Mouse (Mus musculus): ENCODE results near the gene Cep295nl.
A peak's percentile ranks its signal among the peaks of the same experiment; 100 is the strongest.

Cep295nl gene

DNA sequence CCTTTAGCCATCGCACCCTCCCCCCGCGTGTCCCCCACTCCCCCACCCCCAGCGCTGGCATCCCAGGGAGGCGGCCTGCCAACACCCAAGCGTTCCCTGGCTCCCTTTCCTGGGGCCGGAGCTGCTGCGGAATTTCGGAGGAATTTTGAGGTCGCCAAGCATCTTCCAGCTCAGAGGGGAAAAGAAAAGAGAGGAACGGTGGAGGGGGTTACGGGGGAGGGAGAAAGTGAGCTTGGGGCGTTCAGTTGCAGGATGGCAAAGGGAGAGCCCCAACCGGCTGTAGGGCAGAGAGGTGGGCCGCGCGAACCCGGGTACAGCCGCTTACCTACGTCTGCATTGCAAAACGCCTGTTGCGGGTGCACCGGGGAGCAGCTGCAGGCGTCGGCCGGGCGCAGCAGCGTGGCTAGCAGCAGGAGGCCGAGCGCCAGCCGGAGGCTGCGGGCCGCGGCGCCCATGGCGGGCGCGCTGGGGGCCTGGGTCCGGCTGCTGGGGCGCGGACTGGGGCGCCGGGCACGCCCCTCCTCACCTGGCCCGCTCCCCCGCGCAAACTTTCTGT, 12.4 kb upstream of the Cep295nl start:
- peak; percentile 40 for DNase-seq

DNA sequence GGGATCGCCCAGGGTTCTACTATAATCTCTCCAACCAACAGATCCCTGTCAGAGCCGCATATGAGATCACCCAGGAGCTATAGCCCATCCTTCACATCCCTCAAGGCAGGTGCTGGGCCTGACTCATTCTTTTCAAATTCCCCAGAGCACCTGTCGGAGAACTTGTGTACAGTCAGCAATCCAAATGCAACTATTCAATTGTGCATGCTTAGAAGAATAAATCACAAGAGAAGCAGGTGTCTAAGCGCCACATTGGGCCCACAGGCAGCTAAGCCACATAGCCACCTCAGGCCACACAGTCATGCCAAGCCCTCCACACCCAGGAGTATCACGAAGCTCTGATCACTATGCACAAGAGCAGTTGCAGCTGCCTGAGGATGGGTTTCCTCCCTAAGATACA, 7.2 kb upstream of the Cep295nl start:
- no peak for DNase-seq

DNA sequence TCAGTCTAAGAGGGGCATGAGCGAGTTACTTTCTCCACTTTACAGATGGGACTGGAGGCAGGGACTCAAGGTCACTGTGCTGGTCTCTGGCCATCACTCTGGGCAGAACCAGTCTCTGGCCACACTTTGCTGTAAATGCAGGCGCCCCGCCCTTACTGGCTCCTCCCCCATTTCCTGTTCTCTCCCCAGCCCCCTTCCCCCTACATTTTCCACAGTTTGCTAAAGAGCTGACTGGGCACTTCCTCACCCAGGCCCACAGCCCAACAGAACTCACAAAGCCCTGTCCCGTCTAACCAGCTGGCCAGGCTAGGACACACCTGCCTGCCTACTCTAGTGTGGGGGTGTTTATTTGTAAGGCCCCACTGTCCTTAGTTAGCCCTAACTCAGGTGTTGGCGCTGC, 6.6 kb upstream of the Cep295nl start:
- peak; percentile 78 for DNase-seq

DNA sequence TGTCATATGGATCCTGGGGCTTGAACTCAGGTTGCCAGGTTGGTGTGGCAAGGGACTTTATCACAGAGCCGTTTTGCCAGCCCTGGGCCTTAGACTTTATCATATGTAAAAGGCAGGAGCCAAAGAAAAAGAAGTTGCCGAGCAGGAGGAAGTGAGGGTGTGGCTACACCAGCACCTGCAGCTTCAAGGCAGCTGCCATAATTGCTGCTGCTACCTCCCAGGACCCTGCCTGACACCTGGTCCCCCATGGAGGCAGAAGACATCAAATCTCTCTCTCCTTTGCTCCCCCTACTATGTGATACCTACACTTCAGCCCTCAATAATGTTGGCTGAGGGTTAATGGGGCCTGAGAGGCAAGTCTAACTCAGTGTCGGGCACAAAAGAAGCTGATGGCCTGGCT, 6.1 kb upstream of the Cep295nl start:
- no peak for DNase-seq

DNA sequence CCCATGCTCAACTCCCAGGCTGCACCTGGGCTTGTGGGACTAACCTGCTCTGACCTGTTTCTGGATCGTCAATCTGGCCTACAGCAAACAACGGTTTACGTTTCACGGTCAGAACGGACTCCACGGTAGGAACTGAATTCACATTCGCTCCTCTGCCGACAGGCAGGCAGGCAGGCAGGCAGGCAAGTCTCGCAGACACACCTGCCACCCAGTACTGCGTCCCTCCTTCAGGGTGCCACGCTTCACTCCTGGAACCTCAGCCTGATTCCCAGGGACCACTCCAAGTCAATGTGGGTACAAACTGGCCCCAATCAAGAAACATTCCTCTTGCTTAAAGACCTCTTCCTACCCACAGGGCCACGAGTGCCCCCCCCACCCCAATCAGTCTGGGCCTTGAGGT, 5.6 kb upstream of the Cep295nl start:
- no peak for DNase-seq

DNA sequence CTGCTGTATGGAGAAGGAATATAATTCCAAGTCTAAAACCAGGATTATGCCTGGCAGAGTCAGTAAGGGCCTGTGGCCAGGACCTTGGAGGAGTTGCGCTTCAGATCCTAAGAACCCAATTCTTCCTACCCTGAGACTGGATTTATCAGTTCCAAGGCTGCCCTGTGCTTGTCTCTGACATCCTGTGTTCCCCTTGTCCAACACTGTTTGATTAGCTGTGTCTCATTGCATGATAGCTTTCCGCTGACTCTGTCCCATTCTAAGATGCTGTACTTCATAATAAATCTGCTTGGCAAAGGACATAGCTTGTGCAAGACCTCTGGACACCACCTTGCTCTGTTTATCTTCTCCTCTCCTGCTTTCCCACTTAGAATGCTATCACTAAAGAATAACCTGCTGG, 5.1 kb upstream of the Cep295nl start:
- no peak for DNase-seq

DNA sequence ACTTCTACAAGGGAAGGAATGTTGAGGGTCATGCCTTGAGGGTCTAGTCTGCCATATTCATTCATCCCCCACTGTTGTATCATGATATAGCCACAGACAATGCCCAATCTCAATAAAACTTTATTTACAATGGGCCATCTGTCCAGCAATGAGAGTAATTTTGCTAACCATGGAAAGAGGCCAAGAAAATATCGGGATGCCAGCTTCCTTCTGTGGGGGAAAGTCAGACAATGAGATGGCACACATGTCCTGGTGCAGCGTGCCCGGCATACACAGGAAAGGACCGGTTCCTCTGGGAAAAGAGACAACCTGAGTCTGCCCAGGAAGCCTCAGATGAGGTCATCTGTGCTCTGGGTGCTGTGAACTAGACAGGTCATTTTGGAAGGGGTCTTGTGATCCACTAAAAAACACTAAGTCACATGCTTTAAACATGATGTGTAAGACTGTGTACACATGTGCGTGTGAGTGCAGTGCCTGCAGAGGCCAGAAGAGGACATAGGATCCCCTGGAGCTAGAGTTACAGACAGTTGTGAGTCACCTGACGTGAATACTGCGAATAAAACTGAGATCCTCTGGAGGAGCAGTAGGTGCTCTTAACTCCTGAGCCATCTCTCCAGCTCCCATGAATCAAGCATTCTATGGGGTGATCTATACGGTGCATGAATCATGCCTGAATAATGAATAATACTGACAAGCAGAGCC, 4.2 kb upstream of the Cep295nl start:
- no peak for DNase-seq

DNA sequence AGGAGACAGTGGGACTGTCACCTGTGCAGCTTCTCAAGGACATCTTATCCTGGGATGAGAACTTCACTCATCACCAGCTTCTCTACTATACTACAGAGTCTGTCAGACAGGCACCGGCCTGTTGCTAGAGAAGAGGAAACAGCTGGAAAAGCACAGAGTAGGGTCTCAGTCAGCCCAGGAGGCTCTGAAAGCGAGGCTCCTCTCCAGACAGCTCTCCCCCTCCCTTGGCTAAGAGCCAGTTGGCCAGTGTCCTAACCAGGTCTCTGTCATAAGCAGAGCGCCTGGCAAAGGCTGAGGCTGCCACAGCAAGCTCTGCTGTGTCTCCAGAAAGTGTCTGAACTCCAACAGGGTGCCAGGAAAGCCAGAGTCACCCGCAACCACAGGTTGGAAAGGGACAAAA, 3.4 kb upstream of the Cep295nl start:
- peak; percentile 50 for DNase-seq

DNA sequence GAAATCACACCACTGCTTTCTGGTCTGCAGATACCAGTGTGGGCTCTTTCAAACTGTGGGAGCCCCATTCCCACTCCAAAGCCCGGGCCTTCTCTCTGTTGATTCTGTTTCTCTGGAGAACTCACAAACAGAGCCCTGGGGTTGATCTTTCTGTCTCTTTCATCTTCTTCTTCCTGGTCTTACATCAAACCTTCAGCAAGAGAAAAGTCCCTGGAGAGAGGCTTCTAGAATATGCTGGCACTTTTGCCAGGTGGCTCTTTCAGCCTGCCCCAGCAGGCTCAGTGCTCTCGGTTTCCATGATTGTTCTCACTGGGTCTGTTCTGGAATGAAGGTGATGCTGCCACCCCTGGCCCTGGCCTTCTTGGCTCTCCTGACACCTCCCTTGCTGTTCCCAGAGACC, 1.3 kb upstream of the Cep295nl start:
- no peak for DNase-seq

DNA sequence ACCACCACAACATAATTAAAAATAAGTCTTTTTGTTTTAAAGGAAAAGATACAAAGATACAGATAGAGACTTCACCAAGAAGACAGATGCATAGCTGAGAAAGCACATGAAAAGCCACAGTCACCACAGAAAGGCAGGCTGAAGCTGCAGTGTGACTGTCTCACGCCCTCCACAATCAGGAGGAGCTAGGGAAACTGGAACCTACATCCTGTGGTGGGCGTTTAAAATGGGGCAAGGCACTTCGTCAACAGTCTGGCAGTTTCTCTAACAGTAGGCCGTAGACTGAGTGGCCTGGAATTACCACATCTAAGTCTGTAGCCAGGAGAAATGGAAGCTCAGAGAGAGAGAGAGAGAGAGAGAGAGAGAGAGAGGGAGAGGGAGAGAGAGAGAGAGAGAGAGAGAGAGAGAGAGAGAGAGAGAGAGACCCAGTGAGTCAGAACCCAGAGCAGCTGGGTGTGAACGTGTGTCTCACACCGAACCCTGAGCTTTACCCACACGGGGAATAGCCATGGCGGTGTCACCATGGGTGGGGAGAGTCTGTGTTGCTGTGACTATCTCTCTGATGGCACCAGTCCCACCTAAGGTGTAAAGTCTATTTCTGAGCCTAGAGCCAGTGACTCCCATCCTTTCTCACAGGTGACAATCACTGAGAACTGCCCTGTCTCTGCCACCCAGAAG, 4.7 kb downstream of the Cep295nl start:
- no peak for DNase-seq

DNA sequence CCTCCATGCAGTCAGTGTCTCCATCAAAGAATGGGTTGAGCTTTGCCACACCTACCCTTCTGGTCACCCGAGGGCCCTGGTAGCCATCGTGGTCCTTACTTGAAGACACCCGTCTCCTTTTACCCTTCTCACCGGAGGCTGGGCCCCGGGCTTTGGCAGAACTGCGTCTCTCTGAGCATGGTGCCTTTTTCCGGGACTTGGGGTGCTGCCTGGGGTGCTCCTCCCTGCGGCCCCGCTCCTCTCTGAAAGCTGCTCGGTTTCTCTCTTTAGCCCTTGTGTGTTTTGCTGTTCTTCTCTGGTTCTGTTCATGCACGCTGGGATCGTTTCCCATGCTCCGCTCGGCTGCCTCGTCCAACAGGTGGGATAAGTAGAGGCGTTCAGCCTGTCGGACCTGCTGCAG, 8.9 kb downstream of the Cep295nl start:
- DNase-seq: no peak

DNA sequence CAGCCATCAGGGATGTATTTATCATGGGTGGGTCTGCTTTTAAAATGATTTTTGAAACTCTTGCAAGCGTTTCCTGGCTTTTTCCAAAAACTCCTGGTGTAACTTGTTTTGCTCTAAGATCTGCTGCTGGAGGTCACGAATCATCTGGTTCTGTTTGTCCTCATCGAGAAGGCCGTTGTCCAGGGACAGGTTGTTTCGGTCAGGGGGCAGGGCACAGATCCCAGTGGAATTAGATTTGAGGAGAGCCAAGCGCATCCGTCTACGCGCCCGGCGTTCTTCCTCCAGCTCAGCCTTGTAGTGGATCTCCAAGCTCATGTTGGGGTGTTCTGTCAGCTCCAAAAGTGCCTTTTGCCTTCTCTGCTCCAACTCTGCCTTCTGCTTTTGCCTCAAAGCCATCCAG, 9.9 kb downstream of the Cep295nl start:
- DNase-seq: peak; percentile 35

DNA sequence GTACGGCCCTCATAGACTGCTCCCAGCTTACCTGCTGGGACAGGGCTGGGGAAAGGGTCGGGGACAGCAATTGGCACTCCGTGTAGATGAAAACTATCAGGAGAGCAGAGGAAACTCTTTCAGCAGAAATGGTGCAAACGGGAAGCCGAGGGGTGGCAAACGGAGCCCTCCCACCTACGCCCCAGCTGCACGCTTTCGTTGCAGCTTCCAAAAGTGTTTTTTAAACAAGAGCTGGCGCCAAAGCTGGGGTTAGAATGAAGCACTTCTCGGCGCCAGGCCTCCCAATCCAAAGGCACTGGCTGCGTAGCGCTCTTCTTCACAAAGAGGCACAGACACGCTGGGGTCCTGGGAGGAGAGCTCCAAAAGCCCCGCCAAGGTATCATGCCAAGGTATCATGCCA, 11.5 kb downstream of the Cep295nl start:
- no peak for DNase-seq

DNA sequence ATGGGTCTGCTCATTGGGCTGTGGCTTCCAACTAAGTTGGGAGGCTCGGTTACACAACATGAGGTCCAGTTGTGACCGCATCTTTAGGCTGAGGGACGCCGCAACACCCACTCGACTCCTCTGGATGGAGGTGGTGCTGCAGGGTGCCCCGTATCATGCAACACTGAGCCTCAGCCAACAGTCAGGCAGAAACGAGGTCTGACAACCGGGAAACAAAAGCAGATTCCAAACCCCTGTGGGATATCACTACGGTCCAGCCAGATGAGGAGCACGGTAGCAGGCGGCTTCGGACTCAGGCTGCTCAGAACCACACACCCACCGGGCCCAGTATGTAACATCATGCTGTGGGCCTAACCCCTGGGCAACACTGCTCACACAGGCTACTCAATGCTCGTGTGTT, 11.9 kb downstream of the Cep295nl start:
- no peak for DNase-seq

DNA sequence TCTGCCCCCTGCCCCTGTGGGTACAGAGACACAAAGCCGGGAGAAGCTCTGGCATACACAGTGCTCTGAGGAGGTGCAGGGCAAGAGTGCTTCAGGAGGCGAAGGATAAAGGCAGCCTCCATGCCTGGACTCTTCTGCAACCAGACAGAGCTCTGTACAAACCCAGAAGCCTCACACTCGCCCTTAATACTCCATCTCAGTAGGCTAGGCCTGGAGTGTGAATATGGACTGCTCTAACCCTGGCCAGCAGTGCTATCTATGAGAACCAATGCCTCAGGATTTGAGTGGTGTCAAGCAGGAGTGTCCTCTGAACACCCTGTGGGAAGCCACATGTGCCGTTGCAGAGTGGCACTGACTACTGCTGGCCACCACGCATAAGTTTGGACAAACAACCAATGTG, 13.4 kb downstream of the Cep295nl start:
- DNase-seq: no peak

DNA sequence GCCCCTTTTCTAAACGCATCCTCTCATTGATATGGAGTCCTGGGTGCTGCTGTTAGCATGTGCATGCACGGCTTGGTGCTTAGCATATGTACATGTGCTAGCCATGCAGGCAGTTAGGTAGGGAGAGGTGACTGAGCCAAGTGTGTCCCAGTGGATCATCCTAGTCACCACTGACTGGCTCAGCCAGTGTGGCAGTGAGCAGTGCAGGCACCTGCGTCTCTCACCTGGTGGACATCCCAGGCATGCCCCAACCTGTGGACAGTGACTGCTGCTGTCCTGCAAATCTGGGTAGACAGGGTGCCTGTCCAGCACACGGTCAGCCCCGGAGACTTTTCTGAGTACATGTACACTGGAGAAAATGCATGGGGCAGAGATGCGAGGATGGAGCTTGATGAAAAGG, 13.8 kb downstream of the Cep295nl start:
- no peak for DNase-seq

DNA sequence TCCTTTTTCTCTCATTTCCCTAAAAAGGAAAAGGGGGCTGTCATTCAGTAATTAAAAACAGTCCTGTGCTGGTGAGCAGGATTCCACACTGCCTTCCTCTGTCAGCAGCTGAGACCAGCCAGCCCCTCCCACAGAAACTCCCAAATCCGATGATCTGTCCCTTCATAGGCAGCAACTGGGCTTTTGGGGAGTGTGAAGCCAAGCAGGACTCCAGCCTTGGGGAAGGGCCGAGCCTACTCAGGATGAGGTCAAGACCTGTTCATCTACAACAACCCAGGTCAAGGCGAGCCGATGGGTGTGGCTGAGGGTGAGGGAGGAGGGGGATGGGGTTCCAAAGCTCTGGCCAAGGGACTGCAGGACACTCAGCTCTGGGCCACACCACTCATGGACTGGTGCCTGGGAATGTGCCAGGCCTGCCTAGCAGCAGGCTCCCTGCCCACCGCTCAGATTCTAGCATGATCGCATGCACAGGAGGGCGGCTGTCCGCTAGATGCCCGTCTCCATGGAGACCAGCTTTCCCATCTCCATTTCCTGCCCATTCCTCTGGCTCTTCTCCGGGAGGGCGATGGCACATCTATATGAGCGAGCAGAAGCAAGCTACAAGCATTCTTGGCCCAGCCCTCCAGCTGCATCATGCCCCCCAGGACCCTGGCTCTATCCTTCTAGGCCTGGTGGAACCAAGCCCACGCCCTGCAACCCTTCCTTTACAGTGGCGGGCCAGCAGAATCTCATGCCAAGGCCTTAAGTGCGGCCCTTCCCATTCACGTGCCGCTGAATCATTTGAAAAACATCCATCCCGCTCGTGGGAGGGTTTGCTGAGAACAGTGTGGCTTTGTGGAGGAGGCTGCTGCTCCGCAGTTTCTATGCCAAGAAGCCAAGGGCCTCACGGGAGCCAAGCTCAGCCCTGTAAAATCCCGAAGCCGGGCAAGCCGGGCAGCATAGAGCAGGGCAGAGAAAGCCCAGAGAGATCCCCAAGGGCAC, 15.0 kb downstream of the Cep295nl start:
- DNase-seq: peak; percentile 34

DNA sequence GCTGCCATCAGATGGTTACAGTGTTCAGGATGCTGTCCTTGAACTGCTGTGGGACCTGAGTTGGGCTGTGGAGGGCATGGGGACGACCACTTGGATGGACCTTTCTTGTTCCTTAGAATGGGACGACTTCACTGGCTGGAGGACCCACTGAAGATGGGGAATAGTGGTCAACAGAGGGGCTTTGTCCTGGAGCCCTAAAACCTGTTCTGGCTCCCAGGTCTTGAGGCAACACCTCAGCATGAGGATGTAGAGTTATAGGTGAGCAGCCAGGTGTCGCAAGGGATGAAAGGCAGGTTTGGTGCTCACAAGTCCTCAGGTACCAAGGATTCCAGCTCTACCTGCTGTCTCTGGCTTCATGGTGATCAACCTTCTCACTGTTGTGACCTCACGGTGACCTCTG, 15.8 kb downstream of the Cep295nl start:
- no peak for DNase-seq

DNA sequence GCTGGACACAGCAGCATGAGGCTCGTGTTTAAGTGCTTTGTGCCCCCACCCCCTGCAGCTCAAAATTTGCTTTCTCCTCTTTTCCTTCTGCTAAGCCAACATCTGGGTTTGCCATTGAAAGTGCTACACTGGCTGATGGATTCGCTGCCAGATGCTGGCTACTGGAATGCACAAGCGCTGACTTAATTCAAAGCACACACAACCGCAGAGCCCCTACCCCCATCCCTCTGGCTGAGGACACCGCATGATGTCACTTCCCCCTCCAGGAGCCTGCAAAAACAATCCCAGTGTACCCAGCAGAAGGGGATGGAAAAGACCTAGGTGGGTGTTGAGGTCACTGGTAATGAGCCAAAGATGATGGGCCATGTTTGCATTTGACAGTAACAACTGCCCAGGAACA, 17.8 kb downstream of the Cep295nl start:
- DNase-seq: no peak

DNA sequence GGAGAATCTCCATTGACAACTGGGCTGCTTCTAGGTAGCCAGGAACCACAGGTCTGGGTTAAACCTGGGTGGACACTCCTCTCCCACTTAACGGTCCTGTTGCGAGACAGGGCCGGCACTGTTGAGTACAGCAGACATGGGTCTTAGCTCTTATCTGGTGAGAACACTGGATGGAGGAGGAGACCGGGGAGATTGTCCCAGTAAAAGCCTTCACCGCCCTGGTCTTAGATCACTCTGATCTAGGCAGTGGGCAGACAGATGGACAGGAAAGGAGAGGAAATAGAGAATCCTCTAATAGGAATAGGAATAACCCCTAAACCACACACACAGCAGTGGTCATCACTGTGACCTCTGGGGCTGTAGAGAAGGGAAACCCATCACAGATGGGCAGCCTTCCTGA, 18.3 kb downstream of the Cep295nl start:
- no peak for DNase-seq

DNA sequence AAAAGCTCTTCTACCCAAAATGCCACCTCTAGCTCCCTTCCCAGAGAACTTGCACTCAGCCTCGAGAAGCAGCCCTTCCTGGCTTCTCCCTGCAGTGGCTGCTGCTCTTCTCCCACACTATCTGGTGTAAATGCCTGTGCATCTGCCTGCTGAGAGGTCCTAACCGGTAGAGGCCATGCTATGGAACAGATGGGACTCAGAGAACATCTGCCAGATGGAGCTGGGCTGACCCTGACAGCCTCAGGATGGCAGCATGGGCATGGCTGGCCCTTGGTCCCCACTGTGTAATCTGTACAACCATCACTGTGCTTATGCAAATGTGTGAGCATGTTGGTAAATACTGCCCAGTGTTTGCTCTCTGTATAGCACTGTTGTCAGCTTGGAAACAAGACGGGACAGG, 19.7 kb downstream of the Cep295nl start:
- no peak for DNase-seq

DNA sequence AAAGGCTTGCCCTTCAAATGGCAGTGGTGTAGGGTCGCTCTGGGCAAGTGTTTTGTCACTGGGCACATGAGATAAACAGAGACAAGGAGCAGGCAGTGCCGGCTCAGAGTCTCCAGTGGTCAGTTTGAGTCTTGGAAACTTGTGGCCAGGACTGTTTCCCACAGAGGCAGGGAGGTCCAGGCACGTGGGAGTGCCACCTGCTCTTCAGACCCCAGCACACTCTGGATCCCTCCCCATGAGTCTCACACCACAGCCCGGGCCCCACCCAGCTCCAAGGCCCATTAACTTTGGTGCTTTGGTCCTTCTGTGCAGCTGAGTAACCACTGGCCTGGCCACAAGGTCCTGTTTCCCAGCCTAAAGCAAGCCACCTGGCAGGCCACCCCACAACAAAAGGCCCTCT, 20.3 kb downstream of the Cep295nl start:
- no peak for DNase-seq

DNA sequence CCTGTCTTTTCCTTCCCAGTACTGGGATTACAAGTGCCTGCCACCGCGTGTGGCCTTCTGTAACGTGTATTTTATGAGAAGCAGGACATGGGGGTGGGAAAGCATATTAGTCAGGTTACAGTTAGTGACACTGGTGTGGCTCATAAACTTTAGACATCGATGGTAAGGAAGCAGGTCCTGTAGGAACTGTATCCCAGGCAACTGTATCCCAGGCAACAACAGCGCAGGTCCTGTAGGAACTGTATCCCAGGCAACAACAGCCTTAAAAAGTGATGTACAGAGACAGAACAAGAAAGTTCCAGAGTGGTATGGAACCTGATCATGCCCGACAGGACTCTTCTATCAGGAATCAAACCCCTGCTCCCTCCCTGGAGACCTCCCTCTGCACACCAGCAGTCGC, 20.8 kb downstream of the Cep295nl start:
- DNase-seq: no peak
